Mouse (Mus musculus) ZHBTc4 (cell line): Measurements from ENCODE around the gene Sphk2.

Source experiments
- DNase-seq: peaks from one replicate; pipeline ENCODE4 v3.0.0-alpha.2; 2011; ENCODE audit warnings: low read depth, low spot score

The Sphk2 gene

DNA sequence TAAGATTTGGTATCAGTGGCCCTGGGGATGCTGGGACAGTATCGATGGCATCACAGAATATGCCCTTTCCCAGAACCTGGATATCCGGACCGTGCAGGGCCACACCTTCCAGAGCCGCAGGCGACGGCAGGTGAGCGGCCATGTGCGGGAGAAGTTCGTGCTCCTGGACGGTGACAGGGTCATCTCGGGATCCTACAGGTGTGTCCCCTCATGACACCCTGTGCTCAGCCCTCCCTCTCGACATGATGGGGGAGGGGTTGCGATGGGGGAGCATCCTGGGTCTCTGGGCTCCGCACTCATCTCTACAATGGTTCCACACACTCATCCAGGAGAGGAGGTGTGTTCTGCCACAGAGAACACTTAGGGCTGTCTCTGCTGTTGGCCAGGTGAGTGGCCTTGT lies 6.0 kb upstream of the Sphk2 start:
- DNase-seq: no peak

DNA sequence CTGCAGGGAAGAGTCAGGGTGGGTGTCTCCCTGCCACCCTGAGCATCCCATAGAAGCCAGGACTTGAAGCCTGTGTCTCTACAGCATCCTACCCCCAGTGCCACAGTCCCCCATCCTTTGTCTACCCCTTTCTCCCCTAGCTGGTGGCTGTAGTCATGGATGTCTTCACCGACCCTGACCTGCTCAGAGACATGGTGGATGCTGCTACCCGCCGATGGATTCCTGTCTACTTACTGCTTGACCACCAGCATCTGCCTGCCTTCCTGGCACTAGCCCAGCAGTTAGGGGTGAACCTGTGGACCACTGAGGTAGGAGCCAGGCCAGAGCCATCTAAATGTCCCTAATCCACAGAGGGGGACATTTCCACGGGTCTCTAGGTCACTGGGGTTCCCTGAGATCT lies 5.5 kb upstream of the Sphk2 start:
- DNase-seq: no peak

DNA sequence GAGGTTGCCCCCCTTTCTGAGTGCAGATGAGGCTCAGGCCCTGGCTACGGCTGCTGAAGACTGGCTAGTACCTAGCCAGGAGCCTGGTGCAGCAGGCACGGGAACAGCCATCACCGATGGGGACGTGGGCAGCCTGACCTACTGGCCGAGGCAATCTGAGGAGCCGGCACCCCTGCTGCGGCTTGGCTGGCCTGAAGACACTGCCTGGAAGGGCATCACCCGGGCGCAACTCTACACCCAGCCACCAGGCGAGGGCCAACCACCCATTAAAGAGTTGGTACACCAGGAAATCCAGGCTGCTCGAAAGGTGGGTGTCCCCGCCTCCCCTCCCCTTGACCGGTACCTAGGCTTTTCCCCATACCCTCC lies 4.5 kb upstream of the Sphk2 start:
- peak; percentile 55 for DNase-seq

DNA sequence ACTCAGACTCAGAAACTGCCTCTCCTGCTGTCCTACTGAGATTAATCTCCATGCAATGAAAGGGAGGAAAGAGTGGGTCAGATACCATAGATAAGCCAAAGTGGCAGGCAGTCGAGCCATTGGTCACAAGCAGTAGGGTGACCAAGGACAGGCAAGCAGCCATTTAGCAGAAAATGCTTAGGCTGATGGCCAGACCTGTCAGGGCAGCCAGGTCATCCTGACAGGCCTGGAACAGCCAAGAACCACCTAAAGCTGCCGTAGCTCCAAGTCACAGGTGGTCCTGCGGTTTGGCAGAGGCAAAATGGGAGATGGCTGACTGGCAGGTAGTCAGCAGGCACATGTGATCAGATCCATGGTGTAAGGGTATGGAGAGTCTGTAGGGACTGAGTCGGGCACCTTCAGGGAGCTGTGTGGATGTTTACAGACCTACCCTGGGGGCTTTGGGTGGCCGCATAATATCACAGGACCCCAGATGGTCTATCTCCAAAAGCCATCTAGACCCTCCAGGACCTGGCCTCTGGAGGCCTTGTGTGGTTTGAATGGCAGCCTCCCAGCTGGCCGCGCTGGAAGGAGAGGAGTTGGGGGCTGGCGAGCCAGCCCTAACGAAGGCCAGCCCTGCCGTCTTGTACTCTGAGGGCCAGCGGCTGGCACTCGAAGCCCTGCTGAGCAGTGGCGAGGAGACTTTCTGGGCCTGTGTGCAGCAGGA lies 4.0 kb upstream of the Sphk2 start:
- DNase-seq: peak; percentile 35

DNA sequence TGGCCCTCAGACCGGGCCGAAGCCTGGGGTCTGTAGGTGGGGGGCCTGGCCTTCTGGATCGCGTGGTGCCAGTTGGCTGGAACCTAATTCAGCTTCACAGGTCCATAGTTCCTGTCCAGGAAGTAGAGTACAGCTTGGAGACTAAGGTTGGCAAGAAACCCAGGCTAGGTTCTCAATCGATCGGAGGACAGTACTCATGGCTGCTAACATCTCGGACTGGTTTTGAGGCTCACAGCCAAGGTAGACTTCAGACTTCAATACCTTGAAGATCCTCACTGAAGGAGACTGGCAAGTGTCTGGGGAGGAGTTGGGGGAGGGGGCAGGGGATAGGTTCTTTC lies 3.4 kb upstream of the Sphk2 start:
- no peak for DNase-seq

DNA sequence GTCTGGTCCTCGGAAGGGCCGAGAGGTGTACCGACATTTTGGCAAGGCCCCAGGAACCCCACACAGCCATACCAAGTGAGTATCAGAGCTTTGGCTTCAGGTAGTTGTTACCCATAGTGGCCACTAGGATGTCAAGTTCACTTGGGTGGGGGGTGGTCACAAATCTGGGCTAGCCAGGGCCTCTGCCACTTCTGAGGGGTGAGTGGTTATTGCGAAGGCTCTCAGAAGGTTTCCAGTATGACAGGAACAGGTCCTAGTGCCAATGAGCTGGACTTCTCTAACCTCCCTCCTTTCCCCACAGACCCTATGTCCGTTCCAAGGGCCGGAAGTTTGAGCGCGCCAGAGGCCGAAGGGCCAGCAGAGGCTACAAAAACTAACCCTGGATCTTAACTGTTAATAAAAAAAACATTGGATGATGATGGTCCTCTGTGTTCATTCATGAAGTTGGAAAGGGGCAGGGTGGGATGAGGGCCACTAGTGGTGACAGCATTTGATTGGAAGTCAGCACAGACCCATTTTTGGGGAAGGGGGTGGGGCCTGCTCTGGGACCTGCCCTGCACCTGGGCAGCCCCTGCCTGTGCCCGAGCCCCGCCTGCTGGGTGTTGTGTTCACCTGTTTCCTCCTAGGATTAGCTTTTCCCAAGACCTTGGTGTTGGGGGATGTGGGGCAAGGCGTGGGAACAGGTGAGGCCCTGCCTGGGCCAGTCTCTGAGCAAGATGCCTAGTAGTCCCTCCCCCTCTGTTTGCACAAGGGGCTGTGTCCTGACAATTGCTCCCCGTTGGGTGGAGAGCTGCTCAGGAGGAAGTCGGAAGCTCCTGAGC lies 2.8 kb upstream of the Sphk2 start, which contains the start of gene Fam83e:
Gene Fam83e (plus strand): TSS at position 800 of the 821 bp plus-strand sequence.
- DNase-seq: peak; percentile 73

DNA sequence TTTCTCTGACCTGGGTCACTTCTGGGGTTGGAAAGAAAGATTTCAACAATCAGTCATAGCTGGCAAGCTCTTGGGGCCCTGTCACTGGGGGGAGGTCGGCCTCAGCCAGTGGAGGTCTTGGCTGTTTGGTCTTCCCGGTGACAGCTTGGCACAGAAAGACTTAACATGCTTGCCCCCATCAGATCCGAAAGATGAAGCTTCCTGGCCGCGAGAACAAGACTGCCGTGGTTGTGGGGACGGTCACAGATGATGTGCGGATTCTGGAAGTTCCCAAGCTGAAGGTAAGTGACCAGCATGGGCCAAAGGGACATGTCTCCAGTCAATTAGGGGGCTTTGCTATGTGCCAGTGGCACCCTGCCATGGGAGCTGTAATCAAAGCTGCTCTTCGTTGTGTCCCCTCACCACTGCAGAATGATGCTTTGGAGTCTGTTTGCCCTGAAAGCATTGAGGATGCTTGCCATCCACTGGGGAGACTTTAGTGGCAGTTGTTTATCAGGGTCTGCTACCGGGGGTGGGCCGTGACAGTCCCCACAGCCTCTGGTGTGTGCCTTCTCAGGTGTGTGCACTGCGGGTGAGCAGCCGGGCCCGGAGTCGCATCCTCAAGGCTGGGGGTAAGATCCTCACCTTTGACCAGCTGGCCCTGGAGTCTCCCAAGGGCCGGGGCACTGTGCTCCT lies 2.1 kb upstream of the Sphk2 start:
- DNase-seq: peak; percentile 32

DNA sequence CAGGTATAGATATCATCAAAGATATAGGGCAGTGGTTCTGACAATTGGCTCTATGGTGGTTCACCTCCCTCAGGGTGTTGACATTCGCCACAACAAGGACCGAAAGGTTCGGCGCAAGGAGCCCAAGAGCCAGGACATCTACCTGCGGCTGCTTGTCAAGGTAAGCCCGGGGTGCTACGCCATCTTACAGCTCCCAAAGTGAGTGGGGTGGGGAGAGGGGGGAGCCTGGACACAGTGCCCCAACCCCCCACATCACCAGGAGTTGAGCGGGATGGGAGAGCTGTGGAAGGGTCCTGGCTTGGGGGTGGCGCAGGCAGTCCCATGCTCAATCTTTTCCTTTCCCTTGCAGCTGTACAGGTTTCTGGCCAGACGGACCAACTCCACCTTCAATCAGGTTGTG lies 1.4 kb upstream of the Sphk2 start:
- peak; percentile 43 for DNase-seq

DNA sequence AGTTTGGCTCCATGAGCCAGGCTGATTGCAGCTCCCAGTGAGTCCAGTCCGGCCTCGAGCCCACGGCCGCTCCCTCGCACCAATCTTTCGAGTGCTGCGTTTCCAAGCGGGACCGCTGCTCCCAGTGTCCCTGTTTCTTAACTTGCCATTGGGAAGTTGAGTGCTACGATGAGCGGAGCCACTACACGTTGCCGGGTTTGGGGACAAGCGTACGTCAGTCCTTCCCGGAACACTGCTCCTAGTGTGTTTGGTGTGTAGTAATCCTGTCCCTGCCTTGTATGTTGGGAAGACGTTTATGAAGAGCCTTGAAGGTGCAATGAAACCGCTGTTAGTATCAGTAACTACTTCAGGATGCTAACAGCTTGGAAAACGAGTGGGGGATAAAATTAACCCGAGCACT lies 529 bp upstream of the Sphk2 start:
- DNase-seq: no peak

DNA sequence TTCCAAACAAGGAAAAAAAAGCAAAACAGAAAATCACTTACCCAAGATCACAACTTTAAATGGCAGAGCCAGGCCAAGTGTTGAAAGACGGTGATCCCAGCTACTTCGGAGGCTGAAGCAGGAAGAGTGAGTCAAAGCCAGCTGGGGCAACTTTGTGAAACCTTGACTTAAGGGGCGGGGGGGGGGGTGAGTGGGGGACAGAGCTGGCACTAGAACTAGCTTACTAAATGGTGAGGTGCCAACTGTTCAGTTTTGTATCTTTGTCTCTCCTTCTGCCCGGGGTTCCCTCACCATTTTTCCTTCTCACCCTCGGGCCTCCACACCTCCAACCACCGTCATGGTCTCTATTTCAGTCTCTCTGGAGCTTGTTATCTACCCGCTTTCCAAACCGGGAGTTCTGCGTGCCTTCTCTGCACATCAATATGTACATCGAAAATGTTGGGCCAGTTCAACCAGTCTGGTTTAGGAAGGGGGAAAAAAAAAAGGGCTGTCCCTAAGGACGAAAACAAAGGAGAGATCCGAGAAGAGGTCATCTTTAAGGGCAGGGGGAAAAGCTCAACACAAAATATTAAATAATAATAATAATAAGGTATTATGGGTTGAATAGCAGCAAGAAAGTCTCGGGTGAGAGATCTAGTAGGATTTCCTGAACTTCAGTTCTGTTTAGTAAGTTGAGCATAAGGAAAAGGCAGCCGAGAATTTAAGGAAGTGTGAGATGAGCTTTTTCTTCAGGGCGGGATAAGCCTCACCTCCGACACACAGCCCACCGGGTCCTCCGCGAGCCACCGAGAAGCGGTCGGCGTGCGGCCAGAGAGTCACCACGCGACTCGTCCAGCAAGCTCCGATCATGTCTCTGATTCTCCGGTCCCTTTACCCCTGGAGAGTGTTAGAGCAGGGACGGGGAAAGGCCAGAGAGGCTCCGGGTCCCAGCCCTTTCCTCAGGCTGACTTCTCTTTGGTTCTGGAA lies 567 bp downstream of the Sphk2 start:
- no peak for DNase-seq

DNA sequence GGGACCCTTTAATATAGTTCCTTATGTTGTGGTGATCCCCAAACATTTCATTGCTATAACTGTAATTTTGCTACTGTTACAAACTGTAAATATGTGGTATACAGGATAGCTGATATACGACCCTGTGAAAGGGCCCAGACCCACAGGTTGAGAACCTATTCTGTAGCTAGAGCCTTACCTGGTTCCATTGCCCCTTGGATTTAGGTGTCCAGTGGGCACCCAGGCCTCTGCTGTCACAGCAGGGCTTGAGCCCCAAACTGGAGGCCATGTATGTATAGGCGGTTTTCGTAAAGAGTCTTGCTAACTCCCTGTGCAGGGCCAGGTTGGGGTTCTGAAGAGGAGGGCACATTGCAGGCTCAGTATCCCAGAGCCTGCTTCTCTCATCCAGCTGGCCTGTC lies 1.3 kb downstream of the Sphk2 start:
- DNase-seq: no peak

DNA sequence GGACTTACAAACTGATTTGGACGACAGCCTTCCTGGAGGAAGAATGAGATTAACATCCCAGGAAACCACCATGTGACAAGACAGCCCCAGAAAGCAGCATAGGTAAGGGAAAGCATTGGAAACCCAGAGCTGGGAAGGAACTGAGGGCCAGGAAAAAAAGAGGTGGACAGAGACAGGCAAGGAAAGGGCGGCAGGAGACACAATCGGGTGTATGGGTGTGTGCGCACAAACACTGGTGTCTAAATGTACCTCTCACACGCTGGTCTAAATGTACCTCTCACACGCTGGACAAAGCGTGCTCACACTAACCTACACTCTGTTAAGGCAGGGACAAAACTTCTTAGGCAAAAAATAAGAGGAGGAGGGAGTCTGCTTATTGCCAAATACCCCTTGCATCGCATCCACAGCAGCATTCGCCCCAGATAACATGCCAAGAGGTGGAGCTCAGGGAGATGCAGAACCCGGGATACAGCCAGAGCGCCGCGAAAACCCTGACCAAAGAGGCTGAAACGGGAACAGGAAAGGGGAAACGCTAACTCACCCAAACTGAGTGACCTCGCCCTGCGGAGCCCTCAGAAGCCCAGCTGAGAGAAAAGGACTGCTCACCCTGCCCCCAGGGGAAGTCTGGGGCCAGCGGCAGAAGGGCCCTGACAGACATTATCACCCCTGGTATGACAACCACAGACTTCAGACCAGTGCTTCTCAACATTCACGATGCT lies 1.9 kb downstream of the Sphk2 start:
- no peak for DNase-seq

DNA sequence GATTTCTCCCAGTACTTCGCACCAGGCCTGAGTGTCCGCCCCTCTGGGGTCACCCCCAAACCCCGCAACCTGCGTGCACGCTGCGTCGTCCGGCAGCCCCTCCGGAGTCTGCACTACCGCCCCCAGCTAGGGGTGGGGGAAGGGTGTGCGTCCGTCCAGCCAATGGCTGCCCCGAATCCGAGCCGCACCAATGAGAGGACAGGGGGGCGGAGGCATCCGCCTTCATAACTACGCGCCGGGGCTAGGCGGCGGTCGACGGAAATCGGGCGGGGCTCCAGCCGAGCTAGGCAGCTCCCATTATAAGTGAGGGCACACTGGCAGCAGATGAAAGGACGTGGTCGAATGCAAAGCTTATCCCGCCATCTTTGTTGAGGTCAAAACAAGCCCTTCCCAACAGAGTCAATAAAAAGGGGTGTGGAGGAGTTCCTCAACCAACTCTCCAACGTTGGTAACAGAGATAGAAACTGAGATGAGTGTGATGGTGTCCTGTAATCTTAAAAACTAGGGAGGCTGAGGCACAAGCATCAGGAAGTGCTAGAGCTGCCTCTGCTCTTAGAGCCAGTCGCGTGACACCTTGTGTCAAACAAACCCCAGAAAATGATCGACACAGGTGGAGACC lies 2.6 kb downstream of the Sphk2 start, which contains the start of gene Rpl18:
Gene Rpl18 (plus strand): TSS at position 368 of the 619 bp plus-strand sequence.
- DNase-seq: peak; percentile 99

DNA sequence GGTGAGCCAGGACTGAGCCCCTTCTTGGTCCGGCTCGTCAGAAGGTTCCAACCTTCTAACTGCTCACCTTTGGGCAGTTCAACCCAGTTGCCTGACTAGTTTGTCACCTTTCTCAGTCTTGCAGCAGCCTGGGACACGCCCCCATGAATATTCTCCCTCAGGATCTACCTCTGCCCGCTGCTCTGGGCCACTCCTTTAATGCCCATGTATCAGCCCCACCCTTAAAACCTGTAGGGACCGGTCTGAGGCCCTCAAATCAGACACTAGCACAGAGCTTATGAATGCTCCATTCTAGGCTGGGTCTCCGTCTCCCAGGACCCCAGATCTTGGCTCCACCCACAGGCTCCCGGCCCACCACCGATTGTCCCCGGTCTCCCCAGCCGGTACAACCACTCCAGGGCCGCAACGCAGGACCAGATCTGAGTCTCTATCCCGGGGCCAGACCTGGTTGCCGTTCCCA lies 3.1 kb downstream of the Sphk2 start:
- peak; percentile 86 for DNase-seq

DNA sequence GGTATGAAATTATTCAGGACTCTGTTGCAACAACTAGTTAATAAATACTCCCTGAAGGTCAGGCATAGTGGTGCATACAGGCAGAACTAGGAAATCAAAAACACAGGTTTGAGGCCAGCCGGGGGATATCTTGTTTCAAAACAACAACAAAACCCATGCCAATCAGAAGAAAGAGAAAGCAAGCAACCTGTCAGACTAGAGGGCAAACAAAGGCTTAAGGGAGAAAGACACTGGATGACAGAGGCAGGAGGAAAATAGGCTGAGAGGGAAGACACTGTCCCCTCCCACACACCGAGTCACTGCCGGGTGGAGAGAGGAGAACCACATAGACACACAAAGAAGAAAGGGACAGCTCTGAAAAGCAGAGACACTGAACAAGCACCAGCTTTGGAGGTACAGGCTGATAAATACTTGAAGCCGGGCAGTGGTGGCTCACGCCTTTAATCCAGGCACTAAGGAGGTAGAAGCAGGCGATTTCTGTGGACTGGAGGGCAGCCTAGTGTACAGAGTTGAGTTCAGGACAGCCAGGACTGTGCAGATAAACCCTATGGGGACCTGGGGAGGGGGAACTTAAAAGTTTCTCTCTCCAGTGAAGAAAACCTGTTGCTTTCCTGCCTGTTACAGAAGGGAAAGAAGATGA lies 3.8 kb downstream of the Sphk2 start:
- DNase-seq: no peak

DNA sequence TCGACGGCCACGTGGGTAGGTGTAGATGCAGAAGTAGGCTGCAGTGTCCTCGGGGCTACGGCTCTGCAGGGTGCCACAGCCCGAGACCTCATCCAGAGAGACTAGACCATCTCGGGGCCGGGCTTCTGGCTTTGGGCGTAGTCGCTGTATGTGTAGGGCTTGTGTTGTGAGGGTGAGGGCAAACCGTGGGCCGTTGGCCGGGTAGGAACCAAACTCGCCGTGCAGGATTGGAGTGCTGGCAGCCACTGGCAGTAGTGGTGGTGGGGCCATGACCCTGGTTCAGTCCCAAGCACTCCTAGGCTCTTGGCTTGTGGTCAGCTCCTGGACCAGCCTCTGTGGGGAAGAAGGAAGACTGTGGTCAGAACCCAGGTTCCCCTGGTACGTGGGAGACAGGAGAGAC lies 4.4 kb downstream of the Sphk2 start:
- no peak for DNase-seq

DNA sequence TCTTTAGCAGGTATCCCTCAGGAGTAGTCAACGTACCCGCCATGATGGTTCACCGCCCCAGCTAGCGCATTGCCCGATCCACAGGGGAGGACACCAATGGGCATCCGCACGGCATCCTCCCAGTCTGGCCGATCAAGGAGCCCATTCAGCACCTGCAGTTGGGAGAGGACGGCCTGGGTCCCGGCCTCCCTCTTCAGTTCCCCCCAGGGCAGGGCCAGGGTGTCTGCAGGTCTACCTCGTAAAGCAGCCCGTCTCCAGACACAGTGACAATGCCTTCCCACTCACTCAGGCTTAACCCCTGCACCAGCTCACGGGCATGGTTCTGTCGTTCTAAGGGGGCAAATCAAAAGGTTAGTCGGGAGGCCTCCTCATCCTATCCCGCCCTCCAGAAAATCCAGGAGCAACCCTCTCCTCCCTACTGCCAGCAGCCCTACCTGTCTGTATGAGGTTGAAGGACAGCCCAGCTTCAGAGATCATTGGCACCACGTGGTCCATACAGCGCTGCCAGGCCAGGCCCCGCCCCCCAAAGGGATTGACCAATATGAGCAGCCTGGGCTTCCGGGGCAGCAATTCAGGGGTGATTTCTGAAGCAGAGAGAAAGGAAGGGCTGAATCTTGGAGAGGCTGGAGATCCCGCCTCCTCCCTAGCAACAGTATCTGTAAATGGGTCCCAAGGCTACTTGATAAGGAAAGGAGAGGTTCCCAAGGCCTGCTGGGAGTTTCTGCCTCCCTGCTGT lies 5.6 kb downstream of the Sphk2 start:
- peak; percentile 55 for DNase-seq

DNA sequence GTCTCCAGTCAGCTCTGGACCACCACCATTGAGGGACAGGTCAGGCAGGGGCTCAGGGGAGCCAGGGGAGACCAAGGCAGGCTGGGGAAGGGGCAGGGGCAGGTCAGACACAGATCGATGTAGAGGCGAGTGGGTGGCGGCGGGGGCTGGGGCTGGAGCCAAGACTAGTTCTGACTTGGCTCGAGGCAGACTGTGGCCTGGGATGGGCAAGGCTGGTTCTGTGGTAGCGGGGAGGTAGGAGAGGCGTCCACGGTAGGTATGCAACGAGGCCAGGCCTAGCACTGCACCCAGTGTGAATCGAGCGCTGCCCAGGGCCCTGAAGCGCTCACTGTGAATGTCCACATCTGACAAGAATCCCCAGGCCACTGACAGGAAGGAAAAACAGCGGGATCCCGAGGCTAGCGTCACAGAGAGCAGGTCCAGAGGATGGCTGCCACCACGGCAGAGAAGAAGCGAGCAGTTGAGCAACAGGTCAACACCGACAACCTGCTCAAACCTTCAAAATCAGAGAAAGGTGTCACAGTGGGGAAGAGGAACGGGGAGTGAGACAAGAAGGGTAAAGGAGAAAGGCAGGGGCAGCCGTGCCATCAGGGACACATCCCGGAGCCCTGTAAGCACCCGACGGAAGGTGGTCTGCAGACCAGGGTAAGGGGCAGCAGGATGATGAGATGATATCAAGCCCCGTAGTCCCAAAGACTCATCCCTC lies 6.3 kb downstream of the Sphk2 start:
- no peak for DNase-seq
